Mouse (Mus musculus) testis, adult 10 weeks (tissue): Measurements from ENCODE around the gene Nsfl1c. TPM values are rescaled to one million over a fixed set of nuclear protein-coding genes. Genes with fewer than 3 reads are reported as not detected.

Experiments used
- polyA plus RNA-seq: library from polyadenylated mRNA; stranded (reverse); fragments of 350-450 nt; fragmentation: Illumina TruSeq; extraction: RNeasy Lipid Tissue Mini Kit (QIAGEN cat#74804); gene quantifications from one replicate; pipeline ENCODE4 v1.2.3, GENCODE M21; 2014; ENCODE audit warnings: low read depth, low replicate concordance

Nsfl1c gene
- polyA plus RNA-seq: 21.2 TPM

GRCm38 (mm10) chr2:151494035-151494803 is at the start of gene Nsfl1c:
Gene Nsfl1c (plus strand): TSS chr2:151494182.

GRCm38 (mm10) chr2:151476053-151476452 is 17.9 kb upstream of the Nsfl1c start, which contains the start of gene 4921509C19Rik:
Gene 4921509C19Rik (minus strand): TSS chr2:151476153.

GRCm38 (mm10) chr2:151542323-151543062 is 48.5 kb downstream of the Nsfl1c start, which contains the start of gene Fkbp1a:
Gene Fkbp1a (plus strand): TSS chr2:151542483.

Other genes with a start within 250 kb of the Nsfl1c start
- gene 4921509C19Rik, start 18.0 kb upstream of the Nsfl1c start, polyA plus RNA-seq: 62.9 TPM
- 242 TPM for gene Fkbp1a, start 48.3 kb downstream of the Nsfl1c start, polyA plus RNA-seq
- 0.39 TPM for gene Sdcbp2, start 78.4 kb downstream of the Nsfl1c start, polyA plus RNA-seq
- not detected for gene Snph, start 138.4 kb downstream of the Nsfl1c start, polyA plus RNA-seq
- gene Rad21l, start 174.4 kb downstream of the Nsfl1c start, polyA plus RNA-seq: 11.4 TPM
- not detected for gene Tmem74b, start 207.8 kb downstream of the Nsfl1c start, polyA plus RNA-seq